Mouse (Mus musculus): ENCODE measurements around the gene Kcnj11. TPM values are rescaled to one million over a fixed set of nuclear protein-coding genes. Genes with fewer than 3 reads are reported as not detected.

Gene Kcnj11
- polyA plus RNA-seq, 1 experiment from 2014 or later: 1.6 TPM

DNA sequence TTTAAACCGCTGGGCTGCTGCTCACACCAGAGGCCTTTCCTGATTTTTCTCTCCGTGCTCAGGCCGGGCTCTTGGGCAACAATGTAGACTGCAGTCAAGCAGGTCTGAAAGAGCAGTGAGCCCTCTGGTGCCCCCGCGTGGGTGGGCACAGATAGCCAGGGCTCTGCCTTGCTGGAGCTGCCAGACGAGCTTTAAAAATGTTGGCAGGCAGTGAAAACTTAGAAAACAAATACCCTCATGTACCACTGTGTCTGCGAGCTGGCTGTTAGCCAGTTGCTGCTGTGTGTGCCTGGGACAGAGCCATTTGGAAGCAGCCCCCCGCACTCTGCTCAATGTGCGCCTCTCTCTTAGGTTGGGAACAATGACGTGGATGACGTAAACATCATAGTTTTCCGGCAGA, 22.9 kb downstream of the Kcnj11 start:
- Histone ChIP-seq H3K27ac (replicated peaks; ENCODE audit: low read depth, low read length) (no peak overlapping the region), H3K9ac (replicated peaks; ENCODE audit: low read length) (no peak overlapping the region), H3K4me1 (ENCODE audit: control insufficient read depth, insufficient read depth, low read length) (no peaks in the 10 kb centered on the region), H3K36me3 (ENCODE audit: control insufficient read depth, insufficient read depth, low read length) (peaks cover 90% of the 10 kb centered on the region), H3K4me2 (ENCODE audit: low read length) (no peak overlapping the region), H3K4me3 (replicated peaks; ENCODE audit: low read depth, low read length) (no peak overlapping the region), H3K27me3 (ENCODE audit: control insufficient read depth, insufficient read depth, low read length) (no peaks in the 10 kb centered on the region), H3K9me3 (ENCODE audit: control insufficient read depth, low read length) (no peaks in the 10 kb centered on the region)
- DNase-seq: peak; percentile 37
- no peak for ATAC-seq (ENCODE audit: low FRiP score, low TSS enrichment)
- WGBS: 89% methylated on average over 12 of the region's 12 CpGs

DNA sequence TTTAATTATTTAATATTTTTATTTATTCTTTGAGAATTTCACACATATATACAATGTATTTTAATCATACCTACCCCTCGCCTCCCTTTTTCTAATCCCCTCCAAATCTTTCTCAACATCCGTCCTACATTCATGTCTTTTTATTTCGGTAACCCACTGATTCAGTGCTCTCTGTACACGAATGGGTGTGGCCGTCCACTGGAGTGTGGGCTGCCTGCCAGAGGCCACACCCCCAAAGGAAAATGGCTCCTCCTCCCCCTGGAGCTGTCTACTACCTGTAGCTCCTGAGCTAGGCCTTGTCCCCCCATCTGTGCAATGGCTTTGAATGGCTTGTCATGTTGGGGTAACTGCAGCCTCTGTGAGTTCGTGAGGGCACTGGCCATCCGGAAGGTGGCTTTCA, 23.7 kb downstream of the Kcnj11 start:
- Histone ChIP-seq H3K27ac (replicated peaks; ENCODE audit: low read depth, low read length) (no peak overlapping the region), H3K4me2 (ENCODE audit: low read length) (no peak overlapping the region), H3K4me1 (ENCODE audit: control insufficient read depth, insufficient read depth, low read length) (no peaks in the 10 kb centered on the region), H3K36me3 (ENCODE audit: control insufficient read depth, insufficient read depth, low read length) (peaks cover 91% of the 10 kb centered on the region), H3K9me3 (ENCODE audit: control insufficient read depth, low read length) (no peaks in the 10 kb centered on the region), H3K4me3 (replicated peaks; ENCODE audit: low read depth, low read length) (no peak overlapping the region), H3K9ac (replicated peaks; ENCODE audit: low read length) (no peak overlapping the region), H3K27me3 (ENCODE audit: control insufficient read depth, insufficient read depth, low read length) (no peaks in the 10 kb centered on the region)
- ATAC-seq (ENCODE audit: low FRiP score, low TSS enrichment) (no peak), DNase-seq (no peak)
- 90% methylated on average over 7 of the region's 7 CpGs for WGBS

DNA sequence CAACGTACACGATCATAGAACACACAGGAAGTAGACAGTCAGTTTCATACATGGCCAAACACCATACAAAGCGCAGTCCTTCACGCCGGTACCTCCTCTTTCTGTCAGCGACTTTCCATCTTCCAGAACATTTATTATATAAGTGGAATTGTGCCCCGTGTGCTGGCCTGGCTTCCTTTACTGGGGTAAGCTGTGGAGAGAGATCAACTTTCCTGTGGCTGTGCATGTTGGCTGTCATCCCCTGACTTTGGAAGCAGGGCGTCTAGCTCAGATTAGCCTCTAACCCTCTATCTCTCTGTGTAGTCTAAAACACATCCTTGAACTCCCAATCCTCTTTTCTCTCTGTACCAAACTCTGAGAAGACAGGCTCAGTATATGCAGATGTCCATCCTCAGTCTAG, 31.7 kb downstream of the Kcnj11 start:
- no peak for ATAC-seq (ENCODE audit: low FRiP score, low TSS enrichment)
- Histone ChIP-seq H3K4me3 (replicated peaks; ENCODE audit: low read depth, low read length) (no peak overlapping the region), H3K36me3 (ENCODE audit: control insufficient read depth, insufficient read depth, low read length) (peaks cover 95% of the 10 kb centered on the region), H3K9ac (replicated peaks; ENCODE audit: low read length) (no peak overlapping the region), H3K4me2 (ENCODE audit: low read length) (no peak overlapping the region), H3K27ac (replicated peaks; ENCODE audit: low read depth, low read length) (no peak overlapping the region), H3K4me1 (ENCODE audit: control insufficient read depth, insufficient read depth, low read length) (no peaks in the 10 kb centered on the region), H3K27me3 (ENCODE audit: control insufficient read depth, insufficient read depth, low read length) (no peaks in the 10 kb centered on the region), H3K9me3 (ENCODE audit: control insufficient read depth, low read length) (no peaks in the 10 kb centered on the region)
- no peak for DNase-seq
- 93% methylated on average over 8 of the region's 8 CpGs for WGBS

DNA sequence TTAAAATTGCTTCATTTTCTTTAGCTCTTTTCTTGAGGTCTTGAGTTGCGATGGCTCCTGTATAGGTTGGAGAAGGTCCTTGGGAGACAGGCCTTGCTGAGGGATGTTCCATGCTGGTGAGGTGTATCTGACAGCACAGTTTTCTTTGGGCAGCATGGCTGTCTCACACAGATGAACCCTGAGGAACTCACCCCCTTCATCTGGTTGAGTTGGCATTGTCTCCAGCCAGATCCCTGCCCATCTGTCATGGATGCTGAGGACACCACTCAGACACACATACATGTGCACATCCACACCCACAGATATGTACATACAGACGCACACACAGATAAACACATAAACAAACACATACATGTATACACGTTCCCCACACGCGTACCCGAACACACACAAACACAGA, 37.3 kb downstream of the Kcnj11 start:
- ATAC-seq (ENCODE audit: low FRiP score, low TSS enrichment) (no peak), DNase-seq (no peak)
- no peak overlapping the region for H3K4me2 ChIP-seq (ENCODE audit: low read length)
- no peaks in the 10 kb centered on the region for H3K27me3 ChIP-seq (ENCODE audit: control insufficient read depth, insufficient read depth, low read length)
- WGBS: 99% methylated on average over 6 of the region's 6 CpGs
- H3K9me3 ChIP-seq (ENCODE audit: control insufficient read depth, low read length): no peaks in the 10 kb centered on the region
- H3K27ac ChIP-seq (replicated peaks; ENCODE audit: low read depth, low read length): no peak overlapping the region
- H3K4me1 ChIP-seq (ENCODE audit: control insufficient read depth, insufficient read depth, low read length): no peaks in the 10 kb centered on the region
- H3K36me3 ChIP-seq (ENCODE audit: control insufficient read depth, insufficient read depth, low read length): peaks cover 94% of the 10 kb centered on the region
- H3K9ac ChIP-seq (replicated peaks; ENCODE audit: low read length): no peak overlapping the region
- no peak overlapping the region for H3K4me3 ChIP-seq (replicated peaks; ENCODE audit: low read depth, low read length)

DNA sequence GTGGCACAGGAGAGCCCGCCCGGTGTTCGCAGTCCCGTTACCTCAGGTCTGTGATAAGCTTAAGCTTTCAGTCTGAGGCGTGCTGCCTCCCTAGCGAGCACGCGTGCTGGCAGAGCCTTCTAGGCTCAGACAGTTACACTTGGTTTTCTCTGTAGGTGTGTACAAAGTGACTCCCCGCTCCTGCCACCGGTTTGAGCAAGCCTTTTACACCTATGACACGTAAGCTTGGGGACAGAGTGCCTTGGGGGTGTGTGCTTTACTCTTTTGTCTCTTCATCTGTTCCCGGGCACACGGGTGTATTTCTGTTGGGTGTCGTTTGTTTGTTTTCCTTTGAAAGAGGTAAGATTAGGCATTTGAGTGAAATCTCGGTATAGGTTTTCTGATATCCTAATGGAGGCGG, 39.0 kb downstream of the Kcnj11 start:
- Histone ChIP-seq H3K27ac (replicated peaks; ENCODE audit: low read depth, low read length) (no peak overlapping the region), H3K4me1 (ENCODE audit: control insufficient read depth, insufficient read depth, low read length) (no peaks in the 10 kb centered on the region), H3K9me3 (ENCODE audit: control insufficient read depth, low read length) (no peaks in the 10 kb centered on the region), H3K36me3 (ENCODE audit: control insufficient read depth, insufficient read depth, low read length) (peaks cover 93% of the 10 kb centered on the region), H3K9ac (replicated peaks; ENCODE audit: low read length) (no peak overlapping the region), H3K4me3 (replicated peaks; ENCODE audit: low read depth, low read length) (no peak overlapping the region), H3K4me2 (ENCODE audit: low read length) (no peak overlapping the region), H3K27me3 (ENCODE audit: control insufficient read depth, insufficient read depth, low read length) (no peaks in the 10 kb centered on the region)
- ATAC-seq (ENCODE audit: low FRiP score, low TSS enrichment): no peak
- WGBS: 96% methylated on average over 16 of the region's 16 CpGs
- DNase-seq: no peak

DNA sequence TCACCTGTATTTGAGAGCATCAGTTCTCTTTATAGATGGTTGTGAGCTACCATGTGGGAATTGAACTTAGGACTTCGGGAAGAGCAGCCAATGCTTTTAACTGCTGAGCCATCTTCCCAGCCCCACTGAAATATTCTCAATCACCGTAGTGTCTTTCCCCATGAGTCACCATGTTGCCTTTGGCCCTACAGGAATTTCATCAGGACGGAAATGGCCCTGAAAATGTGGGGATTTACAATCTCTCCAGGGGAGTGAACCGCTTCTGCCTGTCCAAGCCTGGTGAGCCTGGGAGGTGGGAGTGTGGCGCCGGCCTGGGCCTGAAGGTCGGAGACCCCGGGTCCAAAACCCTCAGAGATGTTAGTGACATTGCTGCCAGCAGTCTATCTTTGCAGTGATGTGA, 39.9 kb downstream of the Kcnj11 start:
- Histone ChIP-seq H3K27ac (replicated peaks; ENCODE audit: low read depth, low read length) (no peak overlapping the region), H3K4me1 (ENCODE audit: control insufficient read depth, insufficient read depth, low read length) (no peaks in the 10 kb centered on the region), H3K9me3 (ENCODE audit: control insufficient read depth, low read length) (no peaks in the 10 kb centered on the region), H3K4me2 (ENCODE audit: low read length) (no peak overlapping the region), H3K27me3 (ENCODE audit: control insufficient read depth, insufficient read depth, low read length) (no peaks in the 10 kb centered on the region), H3K36me3 (ENCODE audit: control insufficient read depth, insufficient read depth, low read length) (peaks cover 93% of the 10 kb centered on the region), H3K4me3 (replicated peaks; ENCODE audit: low read depth, low read length) (no peak overlapping the region), H3K9ac (replicated peaks; ENCODE audit: low read length) (no peak overlapping the region)
- ATAC-seq (ENCODE audit: low FRiP score, low TSS enrichment) (no peak), DNase-seq (no peak)
- WGBS: 97% methylated on average over 8 of the region's 8 CpGs

DNA sequence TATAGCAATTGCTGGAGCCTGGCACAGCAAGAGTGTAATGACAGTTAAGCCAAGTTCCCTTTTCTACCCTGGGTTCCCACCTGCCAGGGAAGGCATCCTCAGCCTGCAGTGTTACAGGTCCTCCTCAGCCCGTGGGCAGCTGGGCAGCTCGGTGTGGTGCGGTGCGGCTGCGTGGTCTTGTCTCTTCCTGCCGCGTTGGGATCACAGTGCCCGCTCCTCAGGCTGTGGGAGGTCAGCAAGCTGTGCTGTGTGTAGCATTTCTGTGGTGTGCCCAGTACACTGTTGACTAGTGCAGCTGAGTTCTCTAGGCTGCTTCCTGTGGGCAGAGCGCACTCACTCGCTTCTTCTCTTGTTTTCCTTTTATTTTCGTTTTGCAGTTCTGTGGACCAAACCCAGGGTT, 41.7 kb downstream of the Kcnj11 start:
- Histone ChIP-seq H3K9me3 (ENCODE audit: control insufficient read depth, low read length) (no peaks in the 10 kb centered on the region), H3K4me1 (ENCODE audit: control insufficient read depth, insufficient read depth, low read length) (no peaks in the 10 kb centered on the region), H3K9ac (replicated peaks; ENCODE audit: low read length) (no peak overlapping the region), H3K27ac (replicated peaks; ENCODE audit: low read depth, low read length) (no peak overlapping the region), H3K27me3 (ENCODE audit: control insufficient read depth, insufficient read depth, low read length) (no peaks in the 10 kb centered on the region), H3K4me2 (ENCODE audit: low read length) (no peak overlapping the region), H3K4me3 (replicated peaks; ENCODE audit: low read depth, low read length) (no peak overlapping the region), H3K36me3 (ENCODE audit: control insufficient read depth, insufficient read depth, low read length) (peaks cover 95% of the 10 kb centered on the region)
- ATAC-seq (ENCODE audit: low FRiP score, low TSS enrichment) (no peak), DNase-seq (no peak)
- WGBS: 96% methylated on average over 11 of the region's 11 CpGs

DNA sequence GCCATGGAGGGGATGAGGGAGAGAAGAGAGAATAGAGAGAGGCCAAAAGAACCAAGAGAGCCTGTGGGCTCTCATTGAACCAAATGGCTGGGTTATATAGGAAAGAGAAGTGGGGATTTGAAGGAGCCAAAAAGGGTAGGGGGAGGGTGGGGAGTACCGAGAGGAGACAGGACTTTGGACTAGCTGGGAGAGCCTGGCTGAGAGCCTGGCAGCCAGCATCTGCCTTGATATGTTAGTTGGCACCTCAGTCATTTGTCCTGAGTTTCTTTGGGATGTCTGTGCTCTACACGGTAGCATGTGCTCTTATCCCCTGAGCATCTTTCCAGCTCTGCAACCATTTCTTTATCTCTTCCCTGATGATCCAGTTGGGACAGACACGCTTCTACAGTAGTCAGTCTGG, 47.0 kb downstream of the Kcnj11 start:
- Histone ChIP-seq H3K9me3 (ENCODE audit: control insufficient read depth, low read length) (no peaks in the 10 kb centered on the region), H3K27me3 (ENCODE audit: control insufficient read depth, insufficient read depth, low read length) (no peaks in the 10 kb centered on the region), H3K4me3 (replicated peaks; ENCODE audit: low read depth, low read length) (no peak overlapping the region), H3K4me1 (ENCODE audit: control insufficient read depth, insufficient read depth, low read length) (no peaks in the 10 kb centered on the region), H3K9ac (replicated peaks; ENCODE audit: low read length) (no peak overlapping the region), H3K27ac (replicated peaks; ENCODE audit: low read depth, low read length) (no peak overlapping the region), H3K4me2 (ENCODE audit: low read length) (no peak overlapping the region), H3K36me3 (ENCODE audit: control insufficient read depth, insufficient read depth, low read length) (peaks cover 77% of the 10 kb centered on the region)
- 96% methylated on average over 3 of the region's 3 CpGs for WGBS
- DNase-seq (no peak), ATAC-seq (ENCODE audit: low FRiP score, low TSS enrichment) (no peak)

DNA sequence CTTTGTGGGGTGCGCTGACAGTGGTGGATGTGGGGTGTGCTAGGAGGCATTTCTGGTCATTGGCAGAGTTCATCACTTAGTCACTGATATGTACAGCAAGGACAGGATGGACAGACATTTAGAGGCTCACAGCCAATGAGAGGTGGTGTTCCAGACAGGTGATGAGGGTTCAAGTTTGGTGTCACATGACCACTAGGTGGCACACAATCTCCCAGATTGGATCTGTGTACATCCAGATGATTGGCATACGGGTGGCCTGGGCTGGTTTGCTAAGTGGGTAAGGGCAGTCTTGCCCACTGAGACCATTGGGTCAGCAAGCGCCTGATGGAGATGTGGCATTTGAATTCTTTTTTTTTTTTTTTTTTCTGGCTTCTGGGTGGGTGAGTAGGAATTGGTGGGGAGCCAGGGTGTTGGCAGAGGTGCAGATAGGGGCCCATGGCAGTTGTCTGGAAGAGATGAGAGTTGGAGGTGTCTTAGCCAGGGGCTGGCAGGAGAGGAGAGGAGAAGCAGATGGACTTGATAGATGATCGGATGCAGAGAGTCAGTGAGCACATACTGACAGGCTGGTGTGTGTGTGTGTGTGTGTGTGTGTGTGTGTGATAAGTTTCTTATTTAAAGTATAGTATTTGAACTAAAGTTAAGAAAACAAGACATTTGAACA, 48.3 kb downstream of the Kcnj11 start:
- no peak overlapping the region for H3K4me3 ChIP-seq (replicated peaks; ENCODE audit: low read depth, low read length)
- H3K4me1 ChIP-seq (ENCODE audit: control insufficient read depth, insufficient read depth, low read length): no peaks in the 10 kb centered on the region
- no peaks in the 10 kb centered on the region for H3K9me3 ChIP-seq (ENCODE audit: control insufficient read depth, low read length)
- no peak overlapping the region for H3K4me2 ChIP-seq (ENCODE audit: low read length)
- ATAC-seq (ENCODE audit: low FRiP score, low TSS enrichment): no peak
- WGBS: 88% methylated on average over 4 of the region's 4 CpGs
- peaks cover 73% of the 10 kb centered on the region for H3K36me3 ChIP-seq (ENCODE audit: control insufficient read depth, insufficient read depth, low read length)
- H3K27me3 ChIP-seq (ENCODE audit: control insufficient read depth, insufficient read depth, low read length): no peaks in the 10 kb centered on the region
- H3K27ac ChIP-seq (replicated peaks; ENCODE audit: low read depth, low read length): no peak overlapping the region
- no peak overlapping the region for H3K9ac ChIP-seq (replicated peaks; ENCODE audit: low read length)
- peak; percentile 53 for DNase-seq
